Mouse (Mus musculus) liver, embryonic 14.5 days (tissue): ENCODE measurements around the gene Ubtd2. TPM values are rescaled to one million over a fixed set of nuclear protein-coding genes. Genes with fewer than 3 reads are reported as not detected.

Experiments used
- ATAC-seq: fragments of 200-750 bp; cut with Nextera tagmentation; 2 replicates; pipeline ENCODE4 v1.8.0; 2017; ENCODE audit warnings: moderate number of reproducible peaks, mild to moderate bottlenecking, moderate library complexity; ENCODE audit not compliant: insufficient read depth
- DNase-seq, 3 experiments: peaks; one replicate each; pipeline ENCODE4 v3.0.0-alpha.2; 2012 to 2013; ENCODE audit warnings: low read depth in 3 of 3, low spot score in 3 of 3
- H3K27ac ChIP-seq: fragments of 300-500 bp; sonication (generic); 2 replicates; pipeline ENCODE4 v1.5.1; 2014; ENCODE audit warnings: moderate library complexity, mild to moderate bottlenecking, control low read depth, inconsistent platforms
- H3K27me3 ChIP-seq: fragments of 300-500 bp; sonication (generic); 2 replicates; pipeline ENCODE4 v1.6.1; 2014; ENCODE audit warnings: mild to moderate bottlenecking, low read length, moderate library complexity; ENCODE audit not compliant: control insufficient read depth, insufficient read depth
- H3K36me3 ChIP-seq: fragments of 300-500 bp; sonication (generic); replicated peaks from 2 replicates; pipeline ENCODE4 v1.6.1; 2014; ENCODE audit warnings: low read depth; ENCODE audit not compliant: control insufficient read depth, insufficient read depth
- H3K4me1 ChIP-seq, 2 experiments: fragments of 200-500 bp in 1 of 2; fragments of 300-500 bp in 1 of 2; sonication (generic) in 1 of 2; replicated peaks; 2 replicates each; pipeline ENCODE4 v1.6.1; 2012 to 2014; ENCODE audit warnings: antibody characterized with exemption in 1 of 2, inconsistent platforms in 1 of 2, low read length in 1 of 2; ENCODE audit not compliant: control insufficient read depth in 2 of 2, insufficient read depth in 2 of 2
- H3K4me2 ChIP-seq: fragments of 300-500 bp; sonication (generic); 2 replicates; pipeline ENCODE4 v1.6.1; 2014; ENCODE audit warnings: low read depth, mild to moderate bottlenecking, control low read depth, moderate library complexity
- H3K4me3 ChIP-seq, 2 experiments: fragments of 200-500 bp in 1 of 2; fragments of 300-500 bp in 1 of 2; sonication (generic) in 1 of 2; 2 replicates each; pipeline ENCODE4 v1.5.1; 2012 to 2014; ENCODE audit warnings: low read depth in 2 of 2, low read length in 2 of 2, mild to moderate bottlenecking in 2 of 2, control low read depth in 1 of 2, inconsistent platforms in 1 of 2, moderate library complexity in 1 of 2; ENCODE audit not compliant: insufficient read depth in 1 of 2
- H3K9ac ChIP-seq: fragments of 300-500 bp; sonication (generic); replicated peaks from 2 replicates; pipeline ENCODE4 v1.6.1; 2014; ENCODE audit warnings: mild to moderate bottlenecking, control low read depth, moderate library complexity
- H3K9me3 ChIP-seq: fragments of 300-500 bp; sonication (generic); 2 replicates; pipeline ENCODE4 v1.6.1; 2016; ENCODE audit warnings: low read length, mixed read lengths; ENCODE audit not compliant: control insufficient read depth
- CTCF ChIP-seq: IDR thresholded peaks from 2 replicates; pipeline ENCODE4 v1.5.1; 2016; ENCODE audit warnings: antibody characterized with exemption, low read depth, control low read depth
- EP300 ChIP-seq: IDR thresholded peaks from 2 replicates; pipeline ENCODE4 v1.6.1; 2016; ENCODE audit warnings: antibody characterized with exemption, low read depth
- WGBS: fragments of 180-500 bp; shearing (Covaris S2); extraction: QIAGEN DNeasy Blood & Tissue Kit; methylation state at CpG from one replicate; pipeline ENCODE4 v1.1.7; 2014; ENCODE audit not compliant: insufficient replicate concordance; 5-methylcytosine and 5-hydroxymethylcytosine counted together
- polyA plus RNA-seq, 2 experiments: library from polyadenylated mRNA; depleted of rRNA in 1 of 2; stranded (reverse) in 1 of 2; unstranded in 1 of 2; fragments of >200 nt; fragmentation: Nextera tagmentation in 1 of 2; extraction: Ambion mirVana in 1 of 2; gene quantifications; 2 replicates each; pipeline versions ENCODE4 v1.2.1 to v1.2.3; 2012 to 2014

Ubtd2 gene
- polyA plus RNA-seq, 2 experiments = 2.8 to 3.2 TPM

- Histone ChIP-seq H3K27me3 (peaks cover 10% of the 10 kb centered on the region), H3K4me1 (peaks cover 4 to 8% of the 10 kb centered on the region in 2 experiments; a peak in 3 of 4 replicates), H3K9me3 (no peaks in the 10 kb centered on the region), H3K9ac (no peak overlapping the region), H3K27ac (no peak overlapping the region), H3K36me3 (no peaks in the 10 kb centered on the region), H3K4me3 (no peak overlapping the region), H3K4me2 (no peak overlapping the region)
- ATAC-seq = no peak
- no peak for DNase-seq
- TF ChIP-seq CTCF (no peak), EP300 (no peak)
- WGBS = 79% methylated on average over 6 of the region's 6 CpGs
These were observed 3.9 kb upstream of the Ubtd2 start for GRCm38 (mm10) chr11:32451306-32451705.

- WGBS = 73% methylated on average over 4 of the region's 4 CpGs
- no peaks in the 10 kb centered on the region for H3K9me3 ChIP-seq
- peaks cover 4 to 8% of the 10 kb centered on the region in 2 experiments; a peak in 3 of 4 replicates for H3K4me1 ChIP-seq
- ATAC-seq = no peak
- no peak overlapping the region for H3K4me3 ChIP-seq
- DNase-seq = no peak
- H3K9ac ChIP-seq = no peak overlapping the region
- H3K27ac ChIP-seq = no peak overlapping the region
- TF ChIP-seq CTCF (no peak), EP300 (no peak)
- H3K4me2 ChIP-seq = no peak overlapping the region
- no peaks in the 10 kb centered on the region for H3K36me3 ChIP-seq
- H3K27me3 ChIP-seq = peaks cover 13% of the 10 kb centered on the region
These were observed 2.4 kb upstream of the Ubtd2 start for GRCm38 (mm10) chr11:32452745-32453144.

GRCm38 (mm10) chr11:32453353-32453915 lies 1.7 kb upstream of the Ubtd2 start:
- DNase-seq = no peak
- Histone ChIP-seq H3K4me1 (peaks cover 4 to 8% of the 10 kb centered on the region in 2 experiments; a peak in 3 of 4 replicates), H3K27ac (no peak overlapping the region), H3K9ac (no peak overlapping the region), H3K9me3 (no peaks in the 10 kb centered on the region), H3K36me3 (no peaks in the 10 kb centered on the region), H3K4me2 (no peak overlapping the region), H3K4me3 (no peak overlapping the region), H3K27me3 (peaks cover 13% of the 10 kb centered on the region)
- no peak for TF ChIP-seq EP300
- no peak for TF ChIP-seq CTCF
- WGBS = 62% methylated on average over 8 of the region's 8 CpGs
- no peak for ATAC-seq

- peak; percentile 31 for ATAC-seq
These were observed 855 bp upstream of the Ubtd2 start for GRCm38 (mm10) chr11:32454231-32454799.

GRCm38 (mm10) chr11:32455507-32456141 lies 454 bp downstream of the Ubtd2 start:
- Histone ChIP-seq H3K36me3 (no peaks in the 10 kb centered on the region), H3K9me3 (no peaks in the 10 kb centered on the region), H3K9ac (peak overlapping the region; percentile 62), H3K4me3 (peak overlapping the region; percentile 72 to 77), H3K27me3 (peaks cover 13% of the 10 kb centered on the region), H3K4me1 (peaks cover 4 to 8% of the 10 kb centered on the region in 2 experiments; a peak in 3 of 4 replicates), H3K27ac (no peak overlapping the region), H3K4me2 (peak overlapping the region; percentile 96)
- under 1% methylated on average over 58 of the region's 58 CpGs for WGBS
- ATAC-seq = no peak; the same call in none of the 2 replicates
- no peak for TF ChIP-seq CTCF
- TF ChIP-seq EP300 = no peak
- DNase-seq = no peak

More at GRCm38 (mm10) chr11:32454231-32454799, 855 bp upstream of the Ubtd2 start:
- DNase-seq = no peak
- Histone ChIP-seq H3K4me2 (peak overlapping the region; percentile 96), H3K4me3 (peak overlapping the region; percentile 72 to 77), H3K27ac (no peak overlapping the region), H3K4me1 (peaks cover 4 to 8% of the 10 kb centered on the region in 2 experiments; a peak in 3 of 4 replicates), H3K27me3 (peaks cover 13% of the 10 kb centered on the region), H3K36me3 (no peaks in the 10 kb centered on the region), H3K9ac (peak overlapping the region; percentile 62), H3K9me3 (no peaks in the 10 kb centered on the region)
- WGBS = 4% methylated on average over 19 of the region's 19 CpGs
- no peak for TF ChIP-seq CTCF
- no peak for TF ChIP-seq EP300
